Mouse (Mus musculus) G1E (cell line): Measurements from ENCODE around the gene Cacna1a. TPM values are rescaled to one million over a fixed set of nuclear protein-coding genes. Genes with fewer than 3 reads are reported as not detected.
A peak's percentile ranks its signal among the peaks of the same experiment; 100 is the strongest.

Source experiments
- ATAC-seq: 2 replicates; pipeline ENCODE4 v1.8.0; 2016; ENCODE audit warnings: mild to moderate bottlenecking; ENCODE audit not compliant: insufficient number of reproducible peaks, poor library complexity, low FRiP score, severe bottlenecking; ENCODE audit errors: extremely low read depth
- DNase-seq: peaks from one replicate; pipeline ENCODE4 v3.0.0; 2012; ENCODE audit warnings: low spot score
- H3K27me3 ChIP-seq: 2 replicates; pipeline ENCODE4 v1.6.1; 2012; ENCODE audit warnings: mild to moderate bottlenecking, low read length, inconsistent platforms; ENCODE audit not compliant: insufficient read depth
- H3K36me3 ChIP-seq: replicated peaks from 2 replicates; pipeline ENCODE3; 2012; ENCODE audit warnings: mild to moderate bottlenecking, inconsistent platforms
- H3K4me1 ChIP-seq: 2 replicates; pipeline ENCODE4 v1.6.1; 2012; ENCODE audit warnings: low read depth, low read length, inconsistent platforms, mixed read lengths; ENCODE audit not compliant: insufficient read depth
- H3K4me3 ChIP-seq: 2 replicates; pipeline ENCODE4 v1.5.1; 2012; ENCODE audit warnings: low read depth, mild to moderate bottlenecking, inconsistent platforms, low read length, moderate library complexity, mixed read lengths
- H3K9me3 ChIP-seq: replicated peaks from 2 replicates; pipeline ENCODE4 v1.6.1; 2012; ENCODE audit warnings: inconsistent platforms
- CTCF ChIP-seq: IDR thresholded peaks from 2 replicates; pipeline ENCODE4 v1.5.1; 2012; ENCODE audit warnings: low read depth, low read length, inconsistent platforms, mixed read lengths
- GATA1 ChIP-seq: IDR thresholded peaks from 2 replicates; pipeline ENCODE4 v1.6.1; 2012; ENCODE audit warnings: borderline replicate concordance, low read length, inconsistent platforms, mixed read lengths
- GATA2 ChIP-seq: IDR thresholded peaks from 2 replicates; pipeline ENCODE4 v1.6.1; 2012; ENCODE audit warnings: low read depth, low read length, inconsistent platforms, borderline replicate concordance
- POLR2AphosphoS5 ChIP-seq: IDR thresholded peaks from 2 replicates; pipeline ENCODE4 v1.6.1; 2012; ENCODE audit warnings: low read depth, low read length, inconsistent platforms; ENCODE audit not compliant: insufficient replicate concordance
- TAL1 ChIP-seq: conservative IDR thresholded peaks from 2 replicates; pipeline ENCODE4 v1.6.1; 2012; ENCODE audit warnings: low read depth, low read length, inconsistent platforms, mixed read lengths
- polyA plus RNA-seq: library from polyadenylated mRNA; stranded (reverse); fragments of >175 nt; gene quantifications from 2 replicates; pipeline ENCODE4 v1.2.3, GENCODE M21; 2012
- total RNA-seq, 2 experiments: library from RNA; stranded (forward) in 1 of 2; stranded (reverse) in 1 of 2; fragments of 200-1000 nt in 1 of 2; fragments of >200 nt in 1 of 2; fragmentation: Nextera tagmentation in 1 of 2; gene quantifications; 2 replicates each; pipeline ENCODE4 v1.2.3; 2014 to 2017

Cacna1a gene
- total and polyA plus RNA-seq, 3 experiments: 0.23 to 31.7 (median 1.0) TPM

- Histone ChIP-seq H3K4me1 (peaks cover 38% of the 10 kb centered on the region), H3K9me3 (no peaks in the 10 kb centered on the region), H3K4me3 (peak overlapping the region; percentile 76), H3K27me3 (peaks cover 40% of the 10 kb centered on the region), H3K36me3 (no peaks in the 10 kb centered on the region)
- TF ChIP-seq TAL1 (no peak), GATA2 (no peak), CTCF (peak; percentile 72; the same call in 1 of the 2 replicates), GATA1 (no peak), POLR2AphosphoS5 (no peak)
- DNase-seq: peak; percentile 94
- peak; percentile 57; the same call in 1 of the 2 replicates for ATAC-seq
Measured at GRCm38 (mm10) chr8:84639162-84640009, 251.1 kb downstream of the Cacna1a start.

GRCm38 (mm10) chr8:84640010-84640588 is 251.9 kb downstream of the Cacna1a start:
- DNase-seq (no peak), ATAC-seq (no peak)
- Histone ChIP-seq H3K9me3 (no peaks in the 10 kb centered on the region), H3K4me3 (peak overlapping the region; percentile 76), H3K4me1 (peaks cover 32% of the 10 kb centered on the region), H3K27me3 (peaks cover 37% of the 10 kb centered on the region), H3K36me3 (no peaks in the 10 kb centered on the region)
- no peak for TF ChIP-seq TAL1

GRCm38 (mm10) chr8:84640617-84641294 is 252.5 kb downstream of the Cacna1a start:
- Histone ChIP-seq H3K36me3 (no peaks in the 10 kb centered on the region), H3K27me3 (peaks cover 30% of the 10 kb centered on the region), H3K9me3 (no peaks in the 10 kb centered on the region), H3K4me3 (no peak overlapping the region; the same call in 1 of the 2 replicates), H3K4me1 (peaks cover 32% of the 10 kb centered on the region)
- ATAC-seq: no peak
- DNase-seq: no peak
- TF ChIP-seq CTCF (no peak), GATA1 (no peak), TAL1 (no peak), GATA2 (no peak), POLR2AphosphoS5 (no peak)

DNA sequence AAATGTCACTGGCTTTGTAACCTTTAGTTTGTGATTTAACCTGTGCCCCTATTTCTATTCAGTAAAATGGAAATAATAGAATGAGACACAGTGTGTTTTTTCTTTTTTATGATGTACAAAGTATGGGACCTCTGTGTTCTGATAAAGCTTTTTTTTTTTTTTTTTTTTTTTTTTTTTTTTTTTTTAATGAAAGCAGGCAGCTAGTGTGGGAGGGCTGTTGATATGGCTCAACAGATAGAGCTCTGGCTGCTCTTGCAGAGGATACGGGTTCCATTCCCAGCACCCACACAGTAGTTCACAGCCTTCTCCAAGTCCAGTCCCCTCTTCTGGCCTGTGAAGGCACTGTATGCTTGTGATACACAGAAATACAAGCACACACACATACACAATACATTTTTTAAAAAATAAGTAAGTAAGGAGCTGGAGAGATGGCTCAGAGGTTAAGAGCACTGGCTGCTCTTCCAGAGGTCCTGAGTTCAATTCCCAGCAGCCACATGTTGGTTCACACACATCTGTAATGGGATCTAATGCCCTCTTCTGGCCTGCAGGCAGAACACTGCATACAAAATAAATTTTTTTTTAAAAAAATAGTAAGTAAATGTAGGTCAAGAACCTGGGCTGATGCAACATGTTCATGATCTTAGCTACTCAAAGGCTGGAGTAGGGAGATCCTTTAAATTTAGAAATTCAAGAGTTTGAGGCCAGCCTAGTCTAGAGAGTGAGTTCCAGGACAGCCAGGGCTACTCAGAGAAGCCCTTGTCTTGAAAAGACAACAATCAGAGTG is 253.5 kb downstream of the Cacna1a start:
- Histone ChIP-seq H3K9me3 (no peaks in the 10 kb centered on the region), H3K36me3 (no peaks in the 10 kb centered on the region), H3K4me1 (peaks cover 32% of the 10 kb centered on the region), H3K4me3 (no peak overlapping the region), H3K27me3 (peaks cover 20% of the 10 kb centered on the region)
- DNase-seq (no peak), ATAC-seq (no peak)
- TF ChIP-seq GATA1: no peak
- no peak for TF ChIP-seq POLR2AphosphoS5
- no peak for TF ChIP-seq TAL1
- no peak for TF ChIP-seq CTCF
- TF ChIP-seq GATA2: no peak

DNA sequence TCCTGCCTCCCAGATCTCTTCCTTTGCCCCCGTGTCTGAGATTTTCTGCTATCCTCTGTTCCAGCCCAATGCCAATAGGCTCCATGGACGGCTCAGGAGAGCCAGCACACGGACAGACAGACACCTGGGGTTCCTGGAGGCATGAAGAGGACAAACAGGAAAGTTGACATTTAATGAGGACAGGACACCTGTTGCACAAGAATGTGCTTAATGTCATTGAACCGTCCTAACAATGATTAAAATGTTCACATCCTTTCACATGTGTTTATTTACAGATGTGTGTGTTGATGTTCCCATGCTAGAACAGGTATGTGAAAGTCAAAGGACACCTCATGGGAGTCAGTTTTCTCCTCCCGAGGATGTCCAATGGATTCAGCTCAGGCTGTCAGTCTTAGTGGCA is 254.8 kb downstream of the Cacna1a start:
- Histone ChIP-seq H3K36me3 (no peaks in the 10 kb centered on the region), H3K4me3 (no peak overlapping the region), H3K4me1 (peaks cover 40% of the 10 kb centered on the region), H3K27me3 (peaks cover 8% of the 10 kb centered on the region), H3K9me3 (no peaks in the 10 kb centered on the region)
- TF ChIP-seq TAL1 (no peak), GATA1 (no peak), POLR2AphosphoS5 (no peak), GATA2 (no peak), CTCF (no peak)
- ATAC-seq: no peak
- no peak for DNase-seq

DNA sequence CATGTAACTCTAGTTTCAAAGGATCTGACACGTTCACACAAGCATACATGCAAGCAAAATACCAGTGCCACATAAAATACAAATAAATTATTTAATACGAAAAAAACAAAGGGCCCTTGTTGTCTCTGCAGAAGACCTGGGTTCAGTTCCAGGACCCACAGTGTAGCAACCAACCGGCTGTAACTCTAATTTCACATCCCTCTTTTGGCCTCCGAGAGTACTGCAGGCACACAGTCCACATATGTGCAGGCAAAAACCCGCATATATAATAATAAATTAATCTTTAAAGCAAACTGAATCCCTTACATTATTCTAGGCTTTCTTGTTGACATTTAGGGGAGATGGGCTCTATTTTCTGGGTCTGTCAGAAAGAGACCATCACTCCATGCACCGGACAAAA is 258.6 kb downstream of the Cacna1a start:
- Histone ChIP-seq H3K9me3 (no peaks in the 10 kb centered on the region), H3K4me1 (peaks cover 35% of the 10 kb centered on the region), H3K27me3 (peaks cover 3% of the 10 kb centered on the region; the same call in 1 of the 2 replicates), H3K4me3 (no peak overlapping the region), H3K36me3 (no peaks in the 10 kb centered on the region)
- TF ChIP-seq GATA1 (no peak), POLR2AphosphoS5 (no peak), TAL1 (no peak), CTCF (no peak), GATA2 (no peak)
- DNase-seq (no peak), ATAC-seq (no peak)
